Mouse (Mus musculus) adipocyte (in vitro differentiated cells): ENCODE results near the gene Eif2ak3.

Source experiments
- DNase-seq: peaks from one replicate; pipeline ENCODE4 v3.0.0-alpha.2; 2016; ENCODE audit warnings: low spot score

Gene Eif2ak3

GRCm38 (mm10) chr6:70899594-70900003 lies 55.3 kb downstream of the Eif2ak3 start:
- DNase-seq = no peak

- DNase-seq = no peak
Observed at GRCm38 (mm10) chr6:70903689-70904088, 59.4 kb downstream of the Eif2ak3 start.

- no peak for DNase-seq
Observed at GRCm38 (mm10) chr6:70909572-70909971, 65.3 kb downstream of the Eif2ak3 start.

- DNase-seq = no peak
Observed at GRCm38 (mm10) chr6:70910285-70910684, 66.0 kb downstream of the Eif2ak3 start.

- no peak for DNase-seq
Observed at GRCm38 (mm10) chr6:70911668-70912395, 67.5 kb downstream of the Eif2ak3 start.

GRCm38 (mm10) chr6:70912396-70912765 lies 68.1 kb downstream of the Eif2ak3 start:
- no peak for DNase-seq

GRCm38 (mm10) chr6:70918827-70919226 lies 74.5 kb downstream of the Eif2ak3 start, which contains the start of gene Tex37:
Gene Tex37, minus strand, starts transcription at chr6:70918927.
- DNase-seq = no peak

GRCm38 (mm10) chr6:70921274-70922074 lies 77.2 kb downstream of the Eif2ak3 start:
- peak; percentile 63 for DNase-seq

- no peak for DNase-seq
Observed at GRCm38 (mm10) chr6:70931801-70932200, 87.5 kb downstream of the Eif2ak3 start.

- DNase-seq = no peak
Observed at GRCm38 (mm10) chr6:70953274-70953673, 109.0 kb downstream of the Eif2ak3 start.

GRCm38 (mm10) chr6:70954040-70954439 lies 109.7 kb downstream of the Eif2ak3 start:
- DNase-seq = peak; percentile 11
